Mouse (Mus musculus): Measurements from ENCODE around the gene Rbm20. TPM values are rescaled to one million over a fixed set of nuclear protein-coding genes. Genes with fewer than 3 reads are reported as not detected.

The Rbm20 gene
- polyA plus RNA-seq, 1 experiment, result 6.5 TPM

DNA sequence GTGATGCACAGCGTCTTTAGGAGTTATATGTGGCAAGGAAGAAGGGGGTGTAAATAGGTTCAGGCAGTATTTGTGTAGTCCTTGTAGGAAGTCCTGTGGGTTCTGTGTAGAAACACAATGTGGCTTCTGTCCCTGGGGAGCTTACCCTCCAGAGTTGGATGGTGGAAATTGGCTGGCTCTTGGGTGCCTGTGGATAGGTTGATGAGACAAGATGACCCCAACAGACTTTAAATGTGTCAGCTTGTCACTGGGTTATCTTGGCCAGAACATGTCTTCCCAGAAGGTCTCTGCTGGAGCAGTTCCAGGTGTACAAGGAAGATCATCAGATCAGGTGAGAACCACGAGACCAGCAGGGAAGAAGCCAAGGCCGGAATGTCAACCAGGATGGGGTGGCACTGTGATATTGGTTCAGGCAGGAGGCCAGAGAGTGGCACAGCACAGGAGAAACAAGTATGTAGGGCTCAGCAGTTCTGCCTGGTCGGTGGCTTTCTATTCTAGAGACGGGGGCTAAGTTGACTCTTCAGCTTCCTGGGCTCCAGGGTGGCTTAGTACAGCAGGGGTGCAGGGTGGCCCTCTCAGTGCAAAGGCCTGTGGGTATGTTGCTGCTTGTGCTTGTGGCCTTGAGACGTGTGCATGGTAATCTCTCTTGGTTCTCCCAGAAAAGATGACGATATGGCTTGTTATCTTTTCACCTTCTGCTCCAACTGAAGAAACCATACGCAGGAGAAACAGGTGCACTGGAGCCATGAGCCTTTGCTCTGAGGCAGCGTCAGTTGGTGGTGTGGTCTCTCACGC lies 209.7 kb downstream of the Rbm20 start:
- H3K27me3 ChIP-seq (ENCODE audit: control insufficient read depth, insufficient read depth, low read length, poor library complexity, severe bottlenecking), result no peaks in the 10 kb centered on the region
- no peaks in the 10 kb centered on the region for H3K4me1 ChIP-seq (ENCODE audit: control insufficient read depth, insufficient read depth, low read length)
- TF ChIP-seq POLR2A (IDR thresholded peaks at IDR 0.05; ENCODE audit: insufficient read depth, low read length) (no peak), EP300 (IDR thresholded peaks at IDR 0.05; ENCODE audit: insufficient read depth, low read depth, low read length) (no peak), CTCF (IDR thresholded peaks at IDR 0.05; ENCODE audit: low read depth, low read length) (no peak)
- H3K36me3 ChIP-seq (ENCODE audit: control insufficient read depth, insufficient read depth, low read length, poor library complexity, severe bottlenecking), result no peaks in the 10 kb centered on the region
- no peak overlapping the region for H3K27ac ChIP-seq (ENCODE audit: insufficient read depth, low read length)
- no peaks in the 10 kb centered on the region for H3K9me3 ChIP-seq (replicated peaks; ENCODE audit: control insufficient read depth, insufficient read depth, low read length, poor library complexity, severe bottlenecking)
- no peak overlapping the region for H3K9ac ChIP-seq (ENCODE audit: low read depth, poor library complexity, severe bottlenecking)
- H3K4me3 ChIP-seq (ENCODE audit: low read depth, low read length), result no peak overlapping the region

GRCm38 (mm10) chr19:53887822-53888221 lies 210.7 kb downstream of the Rbm20 start:
- Histone ChIP-seq H3K4me3 (ENCODE audit: low read depth, low read length) (no peak overlapping the region), H3K27me3 (ENCODE audit: control insufficient read depth, insufficient read depth, low read length, poor library complexity, severe bottlenecking) (no peaks in the 10 kb centered on the region), H3K9ac (ENCODE audit: low read depth, poor library complexity, severe bottlenecking) (no peak overlapping the region), H3K36me3 (ENCODE audit: control insufficient read depth, insufficient read depth, low read length, poor library complexity, severe bottlenecking) (no peaks in the 10 kb centered on the region), H3K27ac (ENCODE audit: insufficient read depth, low read length) (no peak overlapping the region), H3K9me3 (replicated peaks; ENCODE audit: control insufficient read depth, insufficient read depth, low read length, poor library complexity, severe bottlenecking) (no peaks in the 10 kb centered on the region), H3K4me1 (ENCODE audit: control insufficient read depth, insufficient read depth, low read length) (no peaks in the 10 kb centered on the region)
- TF ChIP-seq POLR2A (IDR thresholded peaks at IDR 0.05; ENCODE audit: insufficient read depth, low read length) (no peak), CTCF (IDR thresholded peaks at IDR 0.05; ENCODE audit: low read depth, low read length) (no peak), EP300 (IDR thresholded peaks at IDR 0.05; ENCODE audit: insufficient read depth, low read depth, low read length) (no peak)

- H3K9ac ChIP-seq (ENCODE audit: low read depth, poor library complexity, severe bottlenecking), result no peak overlapping the region
- no peaks in the 10 kb centered on the region for H3K36me3 ChIP-seq (ENCODE audit: control insufficient read depth, insufficient read depth, low read length, poor library complexity, severe bottlenecking)
- H3K4me1 ChIP-seq (ENCODE audit: control insufficient read depth, insufficient read depth, low read length), result no peaks in the 10 kb centered on the region
- no peak overlapping the region for H3K27ac ChIP-seq (ENCODE audit: insufficient read depth, low read length)
- H3K9me3 ChIP-seq (replicated peaks; ENCODE audit: control insufficient read depth, insufficient read depth, low read length, poor library complexity, severe bottlenecking), result no peaks in the 10 kb centered on the region
- no peak for TF ChIP-seq POLR2A (IDR thresholded peaks at IDR 0.05; ENCODE audit: insufficient read depth, low read length)
- no peak for TF ChIP-seq EP300 (IDR thresholded peaks at IDR 0.05; ENCODE audit: insufficient read depth, low read depth, low read length)
- TF ChIP-seq CTCF (IDR thresholded peaks at IDR 0.05; ENCODE audit: low read depth, low read length), result no peak
- no peak overlapping the region for H3K4me3 ChIP-seq (ENCODE audit: low read depth, low read length)
- no peaks in the 10 kb centered on the region for H3K27me3 ChIP-seq (ENCODE audit: control insufficient read depth, insufficient read depth, low read length, poor library complexity, severe bottlenecking)
Observed at GRCm38 (mm10) chr19:53888331-53888730, 211.2 kb downstream of the Rbm20 start.

GRCm38 (mm10) chr19:53889555-53889954 lies 212.4 kb downstream of the Rbm20 start:
- Histone ChIP-seq H3K9me3 (replicated peaks; ENCODE audit: control insufficient read depth, insufficient read depth, low read length, poor library complexity, severe bottlenecking) (no peaks in the 10 kb centered on the region), H3K27ac (ENCODE audit: insufficient read depth, low read length) (no peak overlapping the region), H3K36me3 (ENCODE audit: control insufficient read depth, insufficient read depth, low read length, poor library complexity, severe bottlenecking) (no peaks in the 10 kb centered on the region), H3K27me3 (ENCODE audit: control insufficient read depth, insufficient read depth, low read length, poor library complexity, severe bottlenecking) (no peaks in the 10 kb centered on the region), H3K9ac (ENCODE audit: low read depth, poor library complexity, severe bottlenecking) (no peak overlapping the region), H3K4me3 (ENCODE audit: low read depth, low read length) (no peak overlapping the region), H3K4me1 (ENCODE audit: control insufficient read depth, insufficient read depth, low read length) (no peaks in the 10 kb centered on the region)
- TF ChIP-seq EP300 (IDR thresholded peaks at IDR 0.05; ENCODE audit: insufficient read depth, low read depth, low read length) (no peak), POLR2A (IDR thresholded peaks at IDR 0.05; ENCODE audit: insufficient read depth, low read length) (no peak), CTCF (IDR thresholded peaks at IDR 0.05; ENCODE audit: low read depth, low read length) (no peak)

- Histone ChIP-seq H3K9me3 (replicated peaks; ENCODE audit: control insufficient read depth, insufficient read depth, low read length, poor library complexity, severe bottlenecking) (no peaks in the 10 kb centered on the region), H3K36me3 (ENCODE audit: control insufficient read depth, insufficient read depth, low read length, poor library complexity, severe bottlenecking) (no peaks in the 10 kb centered on the region), H3K27me3 (ENCODE audit: control insufficient read depth, insufficient read depth, low read length, poor library complexity, severe bottlenecking) (no peaks in the 10 kb centered on the region), H3K27ac (ENCODE audit: insufficient read depth, low read length) (no peak overlapping the region), H3K4me3 (ENCODE audit: low read depth, low read length) (no peak overlapping the region), H3K9ac (ENCODE audit: low read depth, poor library complexity, severe bottlenecking) (no peak overlapping the region), H3K4me1 (ENCODE audit: control insufficient read depth, insufficient read depth, low read length) (no peaks in the 10 kb centered on the region)
- TF ChIP-seq EP300 (IDR thresholded peaks at IDR 0.05; ENCODE audit: insufficient read depth, low read depth, low read length) (no peak), POLR2A (IDR thresholded peaks at IDR 0.05; ENCODE audit: insufficient read depth, low read length) (no peak), CTCF (IDR thresholded peaks at IDR 0.05; ENCODE audit: low read depth, low read length) (no peak)
Observed at GRCm38 (mm10) chr19:53890274-53890673, 213.2 kb downstream of the Rbm20 start.

GRCm38 (mm10) chr19:53890781-53891251 lies 213.7 kb downstream of the Rbm20 start:
- Histone ChIP-seq H3K9me3 (replicated peaks; ENCODE audit: control insufficient read depth, insufficient read depth, low read length, poor library complexity, severe bottlenecking) (no peaks in the 10 kb centered on the region), H3K4me3 (ENCODE audit: low read depth, low read length) (no peak overlapping the region), H3K36me3 (ENCODE audit: control insufficient read depth, insufficient read depth, low read length, poor library complexity, severe bottlenecking) (no peaks in the 10 kb centered on the region), H3K9ac (ENCODE audit: low read depth, poor library complexity, severe bottlenecking) (no peak overlapping the region), H3K4me1 (ENCODE audit: control insufficient read depth, insufficient read depth, low read length) (no peaks in the 10 kb centered on the region), H3K27me3 (ENCODE audit: control insufficient read depth, insufficient read depth, low read length, poor library complexity, severe bottlenecking) (no peaks in the 10 kb centered on the region), H3K27ac (ENCODE audit: insufficient read depth, low read length) (no peak overlapping the region)
- TF ChIP-seq POLR2A (IDR thresholded peaks at IDR 0.05; ENCODE audit: insufficient read depth, low read length) (no peak), EP300 (IDR thresholded peaks at IDR 0.05; ENCODE audit: insufficient read depth, low read depth, low read length) (no peak), CTCF (IDR thresholded peaks at IDR 0.05; ENCODE audit: low read depth, low read length) (no peak)
